Mouse (Mus musculus): ENCODE measurements around the gene Grb2. TPM values are rescaled to one million over a fixed set of nuclear protein-coding genes. Genes with fewer than 3 reads are reported as not detected.
A peak's percentile ranks its signal among the peaks of the same experiment; 100 is the strongest.

Gene Grb2
- 100 to 1,000 TPM; 218 to 220 TPM for total RNA-seq (2021)

GRCm38 (mm10) chr11:115708209-115708876 lies at the start of gene Grb2:
Gene Grb2, minus strand, starts transcription at chr11:115708597.
- peak; percentile 100 for DNase-seq
- intact Hi-C loops (cut with DNase I) = no loop called here

GRCm38 (mm10) chr11:115753485-115753884 lies 45.1 kb upstream of the Grb2 start:
- intact Hi-C loops (cut with DNase I) = no loop called here
- no peak for DNase-seq

- peak; percentile 18 for DNase-seq
- intact Hi-C loops (cut with DNase I) = no loop called here
Observed at GRCm38 (mm10) chr11:115752653-115753052, 44.3 kb upstream of the Grb2 start.

- DNase-seq = no peak
- intact Hi-C loops (cut with DNase I) = no loop called here
Observed at GRCm38 (mm10) chr11:115751725-115752124, 43.3 kb upstream of the Grb2 start.

GRCm38 (mm10) chr11:115749834-115750233 lies 41.4 kb upstream of the Grb2 start:
- DNase-seq = no peak
- intact Hi-C loops (cut with DNase I) = no loop called here

- DNase-seq = no peak
- intact Hi-C loops (cut with DNase I) = no loop called here
Observed at GRCm38 (mm10) chr11:115747351-115747750, 39.0 kb upstream of the Grb2 start.

GRCm38 (mm10) chr11:115746762-115747161 lies 38.4 kb upstream of the Grb2 start:
- intact Hi-C loops (cut with DNase I) = no loop called here
- no peak for DNase-seq

- intact Hi-C loops (cut with DNase I) = no loop called here
- no peak for DNase-seq
Observed at GRCm38 (mm10) chr11:115746109-115746508, 37.7 kb upstream of the Grb2 start.

GRCm38 (mm10) chr11:115744385-115744784 lies 36.0 kb upstream of the Grb2 start:
- intact Hi-C loops (cut with DNase I) = no loop called here
- no peak for DNase-seq

GRCm38 (mm10) chr11:115742926-115743325 lies 34.5 kb upstream of the Grb2 start:
- no peak for DNase-seq
- intact Hi-C loops (cut with DNase I) = no loop called here

GRCm38 (mm10) chr11:115741070-115741469 lies 32.7 kb upstream of the Grb2 start:
- DNase-seq = no peak
- intact Hi-C loops (cut with DNase I) = loop anchor here (1.0 kb wide), 1 partner anchor 13 kb away; no protein-coding TSS in a partner anchor

- intact Hi-C loops (cut with DNase I) = no loop called here
- DNase-seq = no peak
Observed at GRCm38 (mm10) chr11:115738275-115738885, 30.0 kb upstream of the Grb2 start.

- DNase-seq = no peak
- intact Hi-C loops (cut with DNase I) = no loop called here
Observed at GRCm38 (mm10) chr11:115737608-115738208, 29.3 kb upstream of the Grb2 start.

GRCm38 (mm10) chr11:115734041-115734686 lies 25.8 kb upstream of the Grb2 start:
- intact Hi-C loops (cut with DNase I) = no loop called here
- peak; percentile 60 for DNase-seq

- intact Hi-C loops (cut with DNase I) = loop anchor here (2.0 kb wide), 1 partner anchor 92 kb away; the partner anchor contains the start of gene Tsen54
- DNase-seq = no peak
Observed at GRCm38 (mm10) chr11:115723231-115723630, 14.8 kb upstream of the Grb2 start.

GRCm38 (mm10) chr11:115722638-115723037 lies 14.2 kb upstream of the Grb2 start:
- intact Hi-C loops (cut with DNase I) = loop anchor here (2.0 kb wide), 1 partner anchor 92 kb away; the partner anchor contains the start of gene Tsen54

GRCm38 (mm10) chr11:115717660-115718390 lies 9.4 kb upstream of the Grb2 start:
- intact Hi-C loops (cut with DNase I) = no loop called here
- DNase-seq = no peak

More at GRCm38 (mm10) chr11:115722638-115723037, 14.2 kb upstream of the Grb2 start:
- peak; percentile 76 for DNase-seq

GRCm38 (mm10) chr11:115716410-115717338 lies 8.3 kb upstream of the Grb2 start:
- intact Hi-C loops (cut with DNase I) = no loop called here
- DNase-seq = no peak

GRCm38 (mm10) chr11:115714491-115714890 lies 6.1 kb upstream of the Grb2 start:
- peak; percentile 42 for DNase-seq

More at GRCm38 (mm10) chr11:115714491-115714890, 6.1 kb upstream of the Grb2 start:
- intact Hi-C loops (cut with DNase I) = loop anchor here (5.0 kb wide), 1 partner anchor 67 kb away; no protein-coding TSS in a partner anchor

Data from left cerebral cortex, postnatal 4 days (tissue).